Mouse (Mus musculus) lung, postnatal 25 days (tissue): ENCODE measurements around the gene Def8.
"Not testable (repeated sequence)": the region's sequence is repeated elsewhere in the genome, so short reads cannot be mapped to it uniquely, and the experiment has no call there.

Experiments used
- DNase-seq: peaks from one replicate; pipeline ENCODE4 v3.0.0; 2022; ENCODE audit warnings: low spot score

Def8 gene

GRCm38 (mm10) chr8:123433241-123433974 lies 10.1 kb downstream of the Def8 start:
- not testable (repeated sequence) for DNase-seq

- DNase-seq = no peak
Observed at GRCm38 (mm10) chr8:123441788-123442187, 18.5 kb downstream of the Def8 start.

- no peak for DNase-seq
Observed at GRCm38 (mm10) chr8:123442351-123442750, 19.0 kb downstream of the Def8 start.

GRCm38 (mm10) chr8:123442871-123443575 lies 19.7 kb downstream of the Def8 start:
- peak; percentile 90 for DNase-seq

GRCm38 (mm10) chr8:123443576-123443921 lies 20.2 kb downstream of the Def8 start:
- DNase-seq = no peak

- DNase-seq = no peak
Observed at GRCm38 (mm10) chr8:123444131-123444530, 20.8 kb downstream of the Def8 start.

GRCm38 (mm10) chr8:123445981-123446380 lies 22.7 kb downstream of the Def8 start:
- DNase-seq = no peak

GRCm38 (mm10) chr8:123446799-123447198 lies 23.5 kb downstream of the Def8 start:
- no peak for DNase-seq

- no peak for DNase-seq
Observed at GRCm38 (mm10) chr8:123450783-123451182, 27.5 kb downstream of the Def8 start.

- not testable (repeated sequence) for DNase-seq
Observed at GRCm38 (mm10) chr8:123451747-123452146, 28.4 kb downstream of the Def8 start.

- DNase-seq = no peak
Observed at GRCm38 (mm10) chr8:123452149-123452548, 28.8 kb downstream of the Def8 start.

- DNase-seq = no peak
Observed at GRCm38 (mm10) chr8:123453291-123453690, 30.0 kb downstream of the Def8 start.

- DNase-seq = no peak
Observed at GRCm38 (mm10) chr8:123453951-123454350, 30.6 kb downstream of the Def8 start.

- DNase-seq = no peak
Observed at GRCm38 (mm10) chr8:123454559-123454958, 31.2 kb downstream of the Def8 start.

GRCm38 (mm10) chr8:123463651-123464050 lies 40.3 kb downstream of the Def8 start:
- no peak for DNase-seq

GRCm38 (mm10) chr8:123467476-123467875 lies 44.1 kb downstream of the Def8 start:
- no peak for DNase-seq

GRCm38 (mm10) chr8:123472991-123473390 lies 49.7 kb downstream of the Def8 start:
- DNase-seq = not testable (repeated sequence)

- DNase-seq = not testable (repeated sequence)
Observed at GRCm38 (mm10) chr8:123474549-123474948, 51.2 kb downstream of the Def8 start.

- DNase-seq = peak; percentile 1
Observed at GRCm38 (mm10) chr8:123476911-123477736, 53.8 kb downstream of the Def8 start.

- peak; percentile 91 for DNase-seq
Observed at GRCm38 (mm10) chr8:123477737-123478258, 54.5 kb downstream of the Def8 start, which contains the start of gene Afg3l1. Afg3l1 (plus strand) TSS chr8:123477903.

GRCm38 (mm10) chr8:123478456-123479218 lies 55.3 kb downstream of the Def8 start:
- peak; percentile 4 for DNase-seq
